Mouse (Mus musculus) erythroblast, embryonic 14.5 days (primary cell): ENCODE results near the gene Sh3kbp1.

ENCODE experiments used
- GATA1 ChIP-seq: IDR thresholded peaks from 2 replicates; pipeline ENCODE4 v1.6.1; 2012; ENCODE audit warnings: low read length, inconsistent platforms, mixed read lengths
- TAL1 ChIP-seq: IDR thresholded peaks from 3 replicates; pipeline ENCODE4 v1.6.1; 2012; ENCODE audit warnings: low read length, inconsistent platforms, mixed read lengths

- TF ChIP-seq TAL1: no peak
- TF ChIP-seq GATA1: no peak
These were observed 297.7 kb downstream of the Sh3kbp1 start for GRCm38 (mm10) chrX:159924759-159925158.
